Mouse (Mus musculus) heart, adult 2 months (tissue): ENCODE results near the gene Erbb3.
A peak's percentile ranks its signal among the peaks of the same experiment; 100 is the strongest.

Source experiments
- CTCF ChIP-seq: fragments of 200-600 bp; IDR thresholded peaks from 2 replicates; pipeline ENCODE4 v1.8.1; 2022; ENCODE audit warnings: antibody characterized with exemption, mild to moderate bottlenecking, moderate library complexity
- EP300 ChIP-seq: fragments of 200-500 bp; IDR thresholded peaks from 2 replicates; pipeline ENCODE4 v1.6.1; 2011; ENCODE audit warnings: low read depth, low read length, control low read depth; ENCODE audit not compliant: insufficient read depth
- POLR2A ChIP-seq: fragments of 200-500 bp; IDR thresholded peaks from 2 replicates; pipeline ENCODE4 v1.6.1; 2011; ENCODE audit warnings: mild to moderate bottlenecking, low read depth, low read length, control low read depth; ENCODE audit not compliant: insufficient read depth

DNA sequence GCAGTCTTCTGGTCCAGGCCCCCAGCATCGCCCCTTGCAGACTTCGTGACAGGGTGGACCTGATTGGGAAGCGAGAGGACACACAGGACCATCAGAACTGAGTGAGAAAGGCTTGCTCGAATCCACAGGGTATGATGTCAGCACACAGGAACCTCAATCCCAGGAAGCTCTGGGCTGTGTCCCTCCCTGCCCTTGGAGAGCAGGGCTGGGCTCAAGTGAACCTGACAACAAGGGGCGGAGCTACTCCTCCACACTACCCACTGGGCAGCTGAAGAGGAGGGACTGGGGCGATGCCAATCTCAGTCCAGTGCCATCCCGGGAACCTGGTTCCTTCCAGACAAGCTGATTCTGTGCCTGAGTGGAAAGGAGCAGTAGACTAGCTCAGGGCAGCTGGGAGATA lies 5.8 kb downstream of the Erbb3 start:
- TF ChIP-seq CTCF, result no peak
- peak; percentile 80 for TF ChIP-seq POLR2A
- TF ChIP-seq EP300, result 0 out of 2 replicates have a peak, but pooled peaks have one; percentile 30
